In genomic region chr2:38512308-38513182, GRCm38 (mm10) we compare ENCODE assay signal across 8 mouse cellular contexts. TPM values are rescaled to one million over a fixed set of nuclear protein-coding genes. Genes with fewer than 3 reads are reported as not detected.
DNase-seq lines count a peak whose midpoint lies in the region; ATAC-seq and TF ChIP-seq lines count a peak whose summit lies in the region.

No protein-coding gene starts in this region.

- H3K27me3 ChIP-seq in lung, embryonic 15.5 days = no peaks in the 10 kb centered on the region
- H3K27me3 ChIP-seq in small intestine, adult 2 months (ENCODE audit: control insufficient read depth, insufficient read depth, low read length) = no peaks in the 10 kb centered on the region

- H3K4me3 ChIP-seq in bone marrow macrophage, adult 2 months (ENCODE audit: insufficient read depth, low read length) = peak overlapping the region; percentile 94
- peak overlapping the region; percentile 75 for H3K4me3 ChIP-seq in lung, embryonic 15.5 days
- peak overlapping the region; percentile 73 for H3K4me3 ChIP-seq in small intestine, adult 2 months (ENCODE audit: low read depth, low read length)

- 2% methylated on average over 16 of the region's 16 CpGs for WGBS in lung, embryonic 15.5 days
- 9% methylated on average over 16 of the region's 16 CpGs for WGBS in small intestine, adult 2 months

- TF ChIP-seq POLR2A in bone marrow macrophage, adult 2 months (IDR thresholded peaks at IDR 0.05; ENCODE audit: borderline replicate concordance, low read depth, low read length) = no peak
- no peak; the same call in 1 of the 2 replicates for TF ChIP-seq POLR2A in small intestine, adult 2 months (IDR thresholded peaks at IDR 0.05; ENCODE audit: low read depth, low read length)

- 0 out of 2 replicates have a peak, but pooled peaks cover 2% of the 10 kb centered on the region for H3K36me3 ChIP-seq in lung, embryonic 15.5 days
- H3K36me3 ChIP-seq in small intestine, adult 2 months (ENCODE audit: control insufficient read depth, insufficient read depth, low read length) = 0 out of 2 replicates have a peak, but pooled peaks cover 5% of the 10 kb centered on the region

- H3K9me3 ChIP-seq in lung, embryonic 15.5 days = no peaks in the 10 kb centered on the region

- peak overlapping the region; percentile 71 for H3K27ac ChIP-seq in bone marrow macrophage, adult 2 months (ENCODE audit: insufficient read depth, low read depth, low read length)
- H3K27ac ChIP-seq in lung, embryonic 15.5 days = peak overlapping the region; percentile 94
- H3K27ac ChIP-seq in small intestine, adult 2 months (ENCODE audit: insufficient read depth, low read depth, low read length) = peak overlapping the region; percentile 86

- peaks cover 64% of the 10 kb centered on the region for H3K4me1 ChIP-seq in bone marrow macrophage, adult 2 months (ENCODE audit: control insufficient read depth, insufficient read depth, low read length)
- H3K4me1 ChIP-seq in lung, embryonic 15.5 days = peaks cover 48% of the 10 kb centered on the region
- H3K4me1 ChIP-seq in small intestine, adult 2 months (ENCODE audit: control insufficient read depth, insufficient read depth, insufficient read length, low read length) = peaks cover 25% of the 10 kb centered on the region; the same call in 1 of the 2 replicates

- peak; percentile 20; the same call in 1 of the 2 replicates for ATAC-seq in lung, embryonic 15.5 days (ENCODE audit: borderline replicate concordance, extremely low read depth, low FRiP score, low TSS enrichment)
- no peak for ATAC-seq in megakaryocyte-erythroid progenitor cell, adult 5-6 weeks (replicated peaks; ENCODE audit: low FRiP score, low TSS enrichment, poor library complexity, severe bottlenecking)

- no peak for TF ChIP-seq CTCF in bone marrow macrophage, adult 2 months (IDR thresholded peaks at IDR 0.05; ENCODE audit: low read depth, low read length)
- TF ChIP-seq CTCF in small intestine, adult 2 months (IDR thresholded peaks at IDR 0.05; ENCODE audit: extremely low read depth, insufficient read length, insufficient replicate concordance, low read depth, low read length) = no peak

- H3K9ac ChIP-seq in lung, embryonic 15.5 days = peak overlapping the region; percentile 88

- DNase-seq in embryo, embryonic 10.5 days (ENCODE audit: low spot score) = peak; percentile 47
- DNase-seq in embryo, embryonic 9.5 days (ENCODE audit: extremely low spot score) = no peak
- peak; percentile 84 to 86 for DNase-seq in heart, adult 18-20 months
- peak; percentile 39 for DNase-seq in kidney, adult 18-20 months

- peak overlapping the region; percentile 80 for H3K4me2 ChIP-seq in lung, embryonic 15.5 days

RNA-seq across cellular contexts. Expression of gene Nek6, which starts 1.1 kb away (rescaled TPM):
- 15.8 and 17.0 TPM in 2 replicates for polyA plus RNA-seq in bone marrow macrophage, adult 2 months (2012; ENCODE audit: insufficient read depth, insufficient read length, missing spikeins)
- total RNA-seq in heart, adult 18-20 months (2021) = 1 to 10 TPM; 2.6 to 4.7 TPM
- polyA plus RNA-seq in lung, embryonic 15.5 days (2015; fragmentation: Nextera tagmentation; extraction: Ambion mirVana) = 124 and 129 TPM in 2 replicates
- 24.6 and 173 TPM in 2 replicates for polyA plus RNA-seq in small intestine, adult 2 months (2012; rRNA removed)
- total RNA-seq in megakaryocyte-erythroid progenitor cell, adult 5-6 weeks (2014; fragmentation: Nextera tagmentation) = not detected in 2 replicates
- total RNA-seq in megakaryocyte-erythroid progenitor cell, adult 5-6 weeks (2017) = 0.05 and 0.65 TPM in 2 replicates
